Mouse (Mus musculus) heart, adult 2 months (tissue): Measurements from ENCODE around the gene Uqcr10. TPM values are rescaled to one million over a fixed set of nuclear protein-coding genes. Genes with fewer than 3 reads are reported as not detected.

Experiments
- DNase-seq, 2 experiments: peaks; one replicate each; pipeline ENCODE4 v3.0.0; 2021
- H3K27ac ChIP-seq: fragments of 200-600 bp; 2 replicates; pipeline ENCODE4 v1.8.1; 2022
- H3K27me3 ChIP-seq: fragments of 200-500 bp; 2 replicates; pipeline ENCODE4 v1.6.1; 2012; ENCODE audit warnings: mild to moderate bottlenecking, low read length, inconsistent platforms, mixed read lengths; ENCODE audit not compliant: control insufficient read depth, insufficient read depth
- H3K36me3 ChIP-seq: fragments of 200-500 bp; 2 replicates; pipeline ENCODE4 v1.6.1; 2012; ENCODE audit warnings: low read length, inconsistent platforms; ENCODE audit not compliant: control insufficient read depth, insufficient read depth
- H3K4me1 ChIP-seq: fragments of 200-500 bp; 2 replicates; pipeline ENCODE4 v1.6.1; 2011; ENCODE audit warnings: low read length; ENCODE audit not compliant: control insufficient read depth, insufficient read depth
- H3K4me3 ChIP-seq: fragments of 200-600 bp; 2 replicates; pipeline ENCODE4 v1.8.1; 2022
- H3K79me2 ChIP-seq: fragments of 200-500 bp; replicated peaks from 2 replicates; pipeline ENCODE4 v1.6.1; 2012; ENCODE audit warnings: mild to moderate bottlenecking, inconsistent platforms, low read length, moderate library complexity, mixed read lengths; ENCODE audit not compliant: control insufficient read depth, insufficient read depth
- H3K9ac ChIP-seq: fragments of 200-500 bp; 2 replicates; pipeline ENCODE4 v1.6.1; 2012; ENCODE audit warnings: low read depth, mild to moderate bottlenecking, control low read depth, inconsistent platforms, low read length, mixed read lengths
- CTCF ChIP-seq: fragments of 200-600 bp; IDR thresholded peaks from 2 replicates; pipeline ENCODE4 v1.8.1; 2022; ENCODE audit warnings: antibody characterized with exemption, mild to moderate bottlenecking, moderate library complexity
- EP300 ChIP-seq: fragments of 200-500 bp; IDR thresholded peaks from 2 replicates; pipeline ENCODE4 v1.6.1; 2011; ENCODE audit warnings: low read depth, low read length, control low read depth; ENCODE audit not compliant: insufficient read depth
- POLR2A ChIP-seq: fragments of 200-500 bp; IDR thresholded peaks from 2 replicates; pipeline ENCODE4 v1.6.1; 2011; ENCODE audit warnings: mild to moderate bottlenecking, low read depth, low read length, control low read depth; ENCODE audit not compliant: insufficient read depth
- WGBS: fragments of 180-500 bp; shearing (Covaris S2); methylation state at CpG from one replicate; pipeline ENCODE4 v1.1.7; 2018; 5-methylcytosine and 5-hydroxymethylcytosine counted together
- intact Hi-C: fragments of 180-260 bp; cut with DNase I; formaldehyde crosslinking; loops from one replicate; pipeline ENCODE4 v1.15.1; 2025
- polyA plus RNA-seq: library from polyadenylated mRNA; depleted of rRNA; stranded (reverse); fragments of >200 nt; gene quantifications from 2 replicates; pipeline ENCODE4 v1.2.3, GENCODE M21; 2012
- total RNA-seq, 2 experiments: library from RNA; stranded (reverse); gene quantifications; 2 replicates each; pipeline ENCODE4 v1.2.3; 2021

The Uqcr10 gene
- total and polyA plus RNA-seq, 3 experiments = 1,404 to 2,149 (median 1,617) TPM

DNA sequence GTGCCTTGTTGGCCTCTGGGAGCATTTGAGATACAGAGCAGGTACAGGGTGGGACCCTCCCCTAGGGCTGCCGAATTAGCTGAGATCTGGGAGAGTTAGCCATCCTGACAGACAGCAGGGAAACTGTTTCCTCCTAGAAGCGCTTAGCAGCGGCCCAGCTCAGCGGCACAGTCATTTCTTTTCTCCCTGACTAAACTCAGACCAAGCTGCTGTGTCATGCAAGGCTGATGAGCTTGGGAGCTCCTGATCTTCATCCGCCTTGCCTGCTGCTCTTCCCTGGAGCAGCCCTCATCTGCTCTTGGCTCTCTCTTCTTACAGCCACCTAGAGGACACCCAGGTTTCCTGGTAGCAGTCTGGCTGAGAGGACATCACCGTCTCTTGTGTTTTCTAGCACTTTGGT is 20.0 kb downstream of the Uqcr10 start:
- Histone ChIP-seq H3K9ac (no peak overlapping the region), H3K4me3 (no peak overlapping the region), H3K36me3 (no peaks in the 10 kb centered on the region), H3K79me2 (no peaks in the 10 kb centered on the region), H3K4me1 (no peaks in the 10 kb centered on the region), H3K27ac (no peak overlapping the region), H3K27me3 (no peaks in the 10 kb centered on the region)
- TF ChIP-seq EP300 (no peak), POLR2A (no peak), CTCF (no peak)
- 81% methylated on average over 6 of the region's 6 CpGs for WGBS
- no peak for DNase-seq
- intact Hi-C loops = no loop called here

DNA sequence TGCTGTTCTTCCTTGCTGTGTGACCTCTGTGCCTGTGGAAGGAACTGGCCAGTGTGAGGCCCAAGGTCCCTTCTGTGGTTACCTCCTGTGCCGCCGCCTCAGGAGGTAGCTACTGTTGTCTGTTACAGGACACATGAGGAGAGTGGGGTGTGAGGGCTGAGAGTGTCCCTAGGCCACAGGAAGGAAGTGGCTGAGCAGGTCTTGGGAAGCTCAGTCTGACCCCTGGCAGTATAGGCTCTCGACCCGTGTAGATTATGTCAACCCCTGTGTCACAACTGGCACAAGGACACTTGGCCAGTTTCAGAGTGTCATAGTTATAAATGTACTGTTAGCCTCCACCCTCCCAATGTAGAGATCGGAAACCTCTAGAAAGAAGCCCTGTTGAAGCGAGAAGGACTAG is 20.6 kb downstream of the Uqcr10 start:
- 74% methylated on average over 6 of the region's 6 CpGs for WGBS
- H3K27me3 ChIP-seq = no peaks in the 10 kb centered on the region
- no peak for TF ChIP-seq EP300
- no peak for TF ChIP-seq POLR2A
- no peak for TF ChIP-seq CTCF
- no peaks in the 10 kb centered on the region for H3K4me1 ChIP-seq
- no peak overlapping the region for H3K27ac ChIP-seq
- no peak overlapping the region for H3K9ac ChIP-seq
- no peaks in the 10 kb centered on the region for H3K36me3 ChIP-seq
- DNase-seq = no peak
- no peaks in the 10 kb centered on the region for H3K79me2 ChIP-seq
- intact Hi-C loops = no loop called here
- no peak overlapping the region for H3K4me3 ChIP-seq

GRCm38 (mm10) chr11:4680126-4680525 is 24.0 kb downstream of the Uqcr10 start:
- Histone ChIP-seq H3K9ac (no peak overlapping the region), H3K4me1 (no peaks in the 10 kb centered on the region), H3K4me3 (no peak overlapping the region), H3K27me3 (no peaks in the 10 kb centered on the region), H3K36me3 (no peaks in the 10 kb centered on the region), H3K27ac (no peak overlapping the region), H3K79me2 (no peaks in the 10 kb centered on the region)
- 75% methylated on average over 3 of the region's 3 CpGs for WGBS
- TF ChIP-seq CTCF = no peak
- no peak for TF ChIP-seq POLR2A
- TF ChIP-seq EP300 = no peak
- DNase-seq = no peak
- intact Hi-C loops = no loop called here

DNA sequence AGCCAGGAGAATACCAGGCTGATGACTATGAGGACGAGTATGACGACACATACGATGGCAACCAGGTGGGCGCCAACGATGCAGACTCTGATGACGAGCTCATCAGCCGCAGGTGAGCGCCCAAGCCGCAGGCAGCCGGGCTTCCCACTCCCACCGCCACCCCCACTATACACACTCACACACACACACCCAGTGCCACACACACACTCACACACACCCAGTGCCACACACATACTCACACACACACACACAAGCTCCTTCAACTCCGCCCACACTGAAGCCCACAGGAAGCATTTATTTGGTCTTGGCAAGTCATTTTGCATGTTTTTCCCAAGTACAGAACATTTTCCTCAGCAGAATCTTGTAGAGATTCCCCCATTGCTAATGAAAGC is 24.7 kb downstream of the Uqcr10 start:
- H3K36me3 ChIP-seq = no peaks in the 10 kb centered on the region
- H3K9ac ChIP-seq = no peak overlapping the region
- H3K27ac ChIP-seq = no peak overlapping the region
- no peak for TF ChIP-seq POLR2A
- no peak for TF ChIP-seq CTCF
- no peak for TF ChIP-seq EP300
- no peaks in the 10 kb centered on the region for H3K4me1 ChIP-seq
- H3K4me3 ChIP-seq = no peak overlapping the region
- no peak for DNase-seq
- intact Hi-C loops = no loop called here
- WGBS = 90% methylated on average over 12 of the region's 12 CpGs
- no peaks in the 10 kb centered on the region for H3K27me3 ChIP-seq
- H3K79me2 ChIP-seq = no peaks in the 10 kb centered on the region

DNA sequence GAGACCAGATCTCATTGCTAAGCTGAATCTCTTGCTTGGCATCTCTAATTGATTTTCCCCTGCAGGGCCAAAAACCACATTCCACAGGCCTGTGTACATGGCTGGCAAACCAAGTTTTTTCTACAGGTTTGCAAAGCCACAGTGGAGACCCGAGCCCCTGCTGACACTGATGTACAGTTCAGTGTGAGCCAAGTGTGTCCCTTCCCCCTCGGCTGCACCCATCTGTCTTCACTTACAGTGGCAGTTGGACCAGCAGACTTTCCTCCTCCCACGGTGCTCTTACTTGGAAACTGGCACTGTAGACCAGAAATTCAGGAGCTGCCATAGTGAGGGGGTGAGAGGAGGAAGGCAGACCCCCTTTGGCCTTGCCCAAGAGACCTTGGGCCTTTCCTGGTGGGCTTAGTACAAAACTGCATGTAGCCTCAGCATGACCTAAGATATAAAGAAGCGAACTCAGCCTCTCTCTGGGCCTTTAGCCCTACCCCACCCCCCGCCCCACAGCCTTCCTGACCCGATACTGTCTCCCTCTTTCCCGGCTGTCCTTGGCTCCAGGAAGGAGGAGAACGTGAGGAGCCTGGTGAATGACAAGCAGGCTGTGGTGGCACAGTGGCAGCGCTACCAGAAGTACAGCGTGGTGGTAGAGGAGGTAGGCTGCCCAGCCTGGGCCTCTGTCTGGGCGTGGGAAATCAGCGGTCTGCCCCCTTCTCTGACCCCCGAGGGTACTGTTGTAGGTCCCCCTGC is 25.3 kb downstream of the Uqcr10 start:
- Histone ChIP-seq H3K27ac (no peak overlapping the region), H3K4me3 (no peak overlapping the region), H3K27me3 (no peaks in the 10 kb centered on the region), H3K4me1 (no peaks in the 10 kb centered on the region), H3K9ac (no peak overlapping the region), H3K79me2 (no peaks in the 10 kb centered on the region), H3K36me3 (no peaks in the 10 kb centered on the region)
- TF ChIP-seq POLR2A (no peak), EP300 (no peak), CTCF (no peak)
- WGBS = 82% methylated on average over 13 of the region's 13 CpGs
- no peak for DNase-seq
- intact Hi-C loops = no loop called here

DNA sequence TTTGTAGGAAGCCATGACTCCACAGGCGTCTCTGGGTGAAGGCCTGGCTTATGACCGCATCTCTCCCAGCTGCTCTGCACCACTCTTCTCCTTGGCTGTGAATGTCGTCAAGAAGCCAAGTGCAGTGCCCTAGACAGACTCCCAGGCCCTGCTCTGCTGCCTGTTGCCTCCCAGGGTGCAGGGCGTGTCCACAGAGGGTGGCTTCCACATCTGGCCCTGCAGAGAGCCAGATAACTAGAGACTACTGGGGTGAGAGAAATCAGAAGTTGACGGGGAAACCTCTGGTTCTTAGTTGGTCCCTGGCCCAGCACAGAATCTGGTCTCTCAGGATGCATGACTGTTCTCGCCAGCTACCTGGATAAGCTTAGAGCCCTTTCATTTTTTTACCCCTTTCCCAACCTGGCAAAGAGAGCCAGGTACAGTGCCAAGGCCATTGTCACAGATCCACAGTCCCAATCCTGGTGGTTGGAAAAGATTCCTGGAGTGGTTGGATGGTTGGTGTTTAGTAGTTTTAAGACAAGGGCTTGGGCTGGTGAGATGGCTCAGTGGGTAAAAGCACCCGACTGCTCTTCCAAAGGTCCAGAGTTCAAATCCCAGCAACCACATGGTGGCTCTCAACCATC is 26.8 kb downstream of the Uqcr10 start:
- 88% methylated on average over 7 of the region's 7 CpGs for WGBS
- no peak for TF ChIP-seq POLR2A
- TF ChIP-seq EP300 = no peak
- TF ChIP-seq CTCF = no peak
- Histone ChIP-seq H3K4me1 (no peaks in the 10 kb centered on the region), H3K36me3 (no peaks in the 10 kb centered on the region), H3K79me2 (no peaks in the 10 kb centered on the region), H3K9ac (no peak overlapping the region), H3K27ac (no peak overlapping the region), H3K27me3 (no peaks in the 10 kb centered on the region), H3K4me3 (no peak overlapping the region)
- intact Hi-C loops = no loop called here
- no peak for DNase-seq
